Mouse (Mus musculus): ENCODE measurements at regions not wholly inside any gene's neighbourhood (a gene's known extent, or its start where the extent isn't known, plus 50 kb on each side); places are given as distances from the start of the nearest gene placed in this dataset.

DNA sequence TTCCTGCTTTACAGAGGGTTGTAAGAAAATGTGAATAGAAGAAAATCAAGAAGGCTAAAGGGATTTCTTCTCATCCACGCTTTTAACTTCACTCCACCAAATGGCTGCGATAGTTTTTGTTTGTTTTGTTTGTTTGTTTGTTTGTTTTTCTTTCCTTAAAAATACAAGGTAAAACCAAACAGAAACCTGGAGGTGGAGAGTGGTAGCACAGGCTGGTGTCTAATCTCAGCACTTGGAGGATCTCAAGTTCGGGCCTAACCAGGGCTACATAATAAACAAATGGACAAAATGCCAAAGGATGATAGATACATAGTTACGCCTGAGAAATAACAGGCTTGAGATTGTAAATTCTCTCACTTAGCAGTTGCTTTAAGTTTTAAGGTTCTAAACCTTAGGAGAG lies 50.8 kb upstream of the Mboat1 start:
- DNase-seq (ENCODE audit: low spot score): no peak

DNA sequence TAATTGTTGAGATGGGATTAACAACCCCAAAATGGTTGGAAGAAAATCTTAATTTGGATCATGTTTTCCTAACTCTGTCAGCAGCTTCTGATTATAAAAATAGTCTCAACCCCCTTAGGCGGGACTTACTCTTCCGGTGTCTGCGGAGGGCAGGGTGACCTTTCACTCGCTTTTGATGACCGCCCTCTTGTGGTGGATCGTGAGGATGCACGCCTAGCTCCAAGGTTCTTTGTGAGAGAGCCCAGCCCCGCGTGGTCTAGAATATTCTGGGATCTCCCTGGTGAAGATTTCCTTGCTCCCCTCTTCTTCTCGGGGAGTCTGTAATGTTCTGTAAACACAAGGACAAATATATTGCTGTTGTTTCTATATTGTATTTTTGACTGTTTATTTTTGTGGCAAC lies 51.3 kb upstream of the Mboat1 start:
- DNase-seq (ENCODE audit: low spot score): peak; percentile 77

DNA sequence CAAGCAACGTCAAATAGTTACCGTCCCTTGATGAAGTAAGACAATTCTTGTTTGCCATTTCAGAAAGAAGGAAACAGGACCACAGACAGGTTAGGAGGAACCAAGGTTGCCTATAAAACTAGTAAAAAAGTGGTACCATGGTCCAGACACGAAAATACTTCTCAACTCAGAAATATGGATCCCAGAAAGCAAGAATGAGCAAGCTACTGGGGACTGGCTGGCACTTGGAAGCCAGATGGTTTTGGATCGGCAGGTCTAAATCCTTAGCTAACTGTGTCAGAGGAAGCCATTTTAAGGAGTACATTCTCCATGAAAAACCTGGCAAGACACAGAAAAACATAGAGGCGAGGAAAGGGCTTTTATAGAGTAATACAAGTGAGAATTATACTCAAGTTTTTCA lies 51.9 kb upstream of the Mboat1 start:
- DNase-seq (ENCODE audit: low spot score): no peak

DNA sequence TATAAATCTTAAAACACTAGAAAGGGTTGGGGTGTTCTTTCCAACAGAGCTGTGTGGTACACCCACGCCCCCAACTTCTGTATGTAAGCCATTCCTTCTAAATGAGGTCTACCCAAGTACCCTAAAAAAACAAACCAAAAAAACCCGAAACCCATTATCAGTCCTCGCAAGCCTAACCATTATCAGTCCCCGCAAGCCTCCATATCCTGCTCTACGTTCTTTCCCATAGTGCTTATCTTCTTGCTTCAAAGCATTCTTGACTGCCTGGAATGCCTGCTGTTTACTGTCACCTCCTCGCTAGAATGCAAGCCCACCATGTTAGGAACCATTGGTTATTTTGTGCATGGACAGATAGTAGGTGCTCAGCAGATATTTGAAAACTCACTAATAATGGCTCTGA lies 52.3 kb upstream of the Mboat1 start:
- no peak for DNase-seq (ENCODE audit: low spot score)

DNA sequence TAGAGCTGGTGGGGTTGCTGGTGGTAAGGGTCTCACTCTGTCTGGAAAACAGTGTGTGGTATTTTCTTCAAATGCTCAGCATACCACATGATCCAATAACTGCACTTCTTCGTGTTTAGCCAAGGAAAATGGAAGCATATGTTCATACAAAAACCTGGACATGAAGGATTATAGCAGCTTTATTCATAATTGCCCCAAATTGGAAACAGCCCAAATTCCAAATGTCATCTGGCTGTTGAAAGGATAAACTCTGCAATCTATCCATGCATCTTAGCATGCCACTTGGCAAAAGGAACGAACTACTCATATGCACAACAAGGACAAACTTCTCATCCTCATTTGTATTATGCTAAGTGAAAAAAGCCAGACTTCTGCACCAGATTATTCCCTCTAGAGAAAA lies 53.5 kb upstream of the Mboat1 start:
- DNase-seq (ENCODE audit: low spot score): no peak

DNA sequence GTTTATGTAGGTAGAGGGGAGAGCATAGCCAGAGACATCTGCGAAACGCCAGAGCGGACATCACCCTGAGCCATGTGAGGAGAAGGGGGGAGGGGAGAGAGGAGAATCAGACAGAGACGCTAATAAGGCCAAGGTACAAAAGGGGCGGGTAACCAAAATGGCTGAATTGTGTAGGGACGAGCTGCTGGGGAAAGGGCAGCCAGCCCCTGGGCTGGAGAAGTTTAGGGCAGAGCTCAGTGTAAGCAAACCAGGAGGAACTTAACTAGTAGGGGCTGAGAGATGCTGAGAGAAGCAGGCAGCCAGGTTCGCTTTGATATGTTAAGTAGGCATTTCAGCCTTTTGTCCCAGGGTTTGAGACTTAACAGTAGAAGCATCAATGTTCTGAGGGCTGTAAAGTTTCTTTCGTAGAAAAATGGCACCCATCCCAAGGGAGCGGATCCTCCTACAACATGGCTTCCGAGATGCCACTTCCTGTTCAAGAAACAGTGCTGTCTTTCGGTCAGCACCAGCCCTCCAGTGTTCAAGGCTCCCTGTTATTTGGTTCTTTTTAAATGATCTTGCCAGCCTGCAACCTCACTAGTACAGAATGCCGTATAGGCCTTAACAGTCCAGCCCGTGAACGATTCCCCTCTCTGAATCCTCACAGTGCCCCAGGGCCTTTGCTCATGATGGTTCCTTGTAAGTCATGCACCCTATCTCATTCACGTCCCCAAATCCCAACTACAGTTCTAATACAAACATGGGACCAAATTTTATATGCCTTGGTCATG lies 55.4 kb upstream of the Mboat1 start:
- no peak for DNase-seq (ENCODE audit: low spot score)

DNA sequence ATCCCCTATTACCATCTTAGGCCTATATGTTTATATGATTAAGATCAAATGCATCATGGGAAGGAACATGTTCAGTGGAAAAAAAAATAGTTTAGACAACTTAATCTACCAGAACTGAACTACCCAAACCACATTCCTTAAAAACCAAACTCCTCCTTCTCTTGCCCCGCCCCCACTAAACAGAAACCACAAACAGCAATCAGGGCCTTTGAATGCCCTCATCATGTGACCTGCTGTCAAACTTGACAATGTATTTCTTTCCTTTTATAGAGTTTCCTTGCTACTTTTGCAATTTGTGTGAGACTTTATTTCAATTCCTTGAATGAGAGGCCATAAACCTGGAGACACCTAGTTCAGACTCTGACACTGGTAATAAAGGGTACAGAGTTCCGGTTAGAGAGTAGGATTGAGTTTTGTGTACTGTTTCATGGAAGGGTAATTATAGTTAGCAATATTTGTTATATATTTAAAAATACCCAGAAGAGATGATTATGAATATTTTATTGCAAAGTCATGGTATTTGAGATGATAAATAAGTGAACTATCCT lies 61.7 kb upstream of the Mboat1 start:
- peak; percentile 11 for DNase-seq (ENCODE audit: low spot score)

DNA sequence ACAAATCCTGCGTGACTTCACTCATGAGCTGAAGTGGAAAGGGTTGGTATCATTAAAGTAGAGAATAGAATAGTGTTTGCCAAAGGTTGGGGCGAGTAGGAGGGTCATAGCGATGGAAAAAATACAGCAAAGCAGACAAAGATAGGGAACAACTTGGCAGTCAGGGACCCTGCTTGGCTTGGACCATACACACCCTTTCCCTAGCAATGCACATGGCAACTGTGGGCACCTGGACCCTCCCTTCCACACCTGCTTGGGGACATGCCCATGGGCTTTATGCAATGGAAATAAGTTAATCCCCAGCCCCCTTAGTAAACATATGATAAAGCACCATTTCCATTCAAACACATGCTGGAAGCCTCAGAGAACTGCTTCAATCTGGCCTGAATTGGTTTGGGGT lies 62.2 kb upstream of the Mboat1 start:
- no peak for DNase-seq (ENCODE audit: low spot score)

DNA sequence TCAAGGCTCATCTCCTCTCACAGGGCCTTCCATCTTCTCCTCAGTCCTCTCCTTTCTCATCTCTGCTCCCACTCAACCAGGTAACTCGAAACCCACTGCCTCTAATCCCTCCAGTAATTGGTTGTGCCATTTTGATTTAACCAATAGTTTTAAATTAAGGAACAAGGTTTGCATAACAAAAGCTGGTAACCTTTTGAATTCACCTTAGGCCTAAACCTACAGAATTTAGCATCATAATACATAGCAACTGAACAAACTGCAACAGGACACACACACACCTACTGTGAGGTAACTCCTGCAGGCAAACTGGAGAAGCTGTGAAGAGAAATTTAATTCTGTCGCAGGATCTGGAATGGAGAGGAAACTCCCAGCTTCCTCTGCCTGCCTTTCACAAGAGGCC lies 66.9 kb upstream of the Mboat1 start:
- no peak for DNase-seq (ENCODE audit: low spot score)

DNA sequence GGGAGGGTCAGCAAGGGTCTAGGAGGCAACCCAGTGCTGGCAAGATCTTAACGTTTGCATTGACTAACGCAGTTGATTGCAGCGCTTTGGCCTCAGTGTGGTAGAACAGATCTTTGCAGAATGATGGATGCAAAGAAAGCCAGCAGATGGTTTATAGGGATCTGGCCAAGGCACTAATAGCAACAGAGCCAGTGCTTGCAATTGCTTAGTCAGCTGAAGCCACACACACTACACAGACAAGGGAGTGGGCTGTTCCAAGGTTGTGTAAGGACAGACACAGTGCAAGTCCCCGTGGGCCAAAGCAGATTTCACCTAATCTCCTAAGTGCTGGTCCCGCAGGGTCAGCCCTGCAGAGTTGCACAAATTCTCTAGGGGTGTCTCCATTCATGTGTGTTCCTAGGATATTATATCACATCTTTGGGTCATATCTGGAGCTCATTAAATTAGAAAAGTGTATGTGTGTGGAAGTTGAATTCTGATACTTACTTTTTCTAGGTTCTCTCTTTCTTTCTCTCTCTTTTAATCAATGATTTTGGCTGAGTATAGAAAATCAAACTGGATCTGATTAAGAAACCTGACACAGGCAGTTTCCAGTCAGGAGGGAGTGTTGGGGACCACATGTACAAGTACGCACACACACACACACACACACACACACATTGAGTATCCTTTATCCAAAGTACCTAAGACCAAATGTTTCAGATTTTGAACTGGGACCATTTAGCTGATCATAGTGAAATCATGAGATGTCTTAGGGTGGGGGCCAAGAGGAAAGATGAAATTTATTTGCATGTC lies 68.5 kb upstream of the Mboat1 start:
- no peak for DNase-seq (ENCODE audit: low spot score)

DNA sequence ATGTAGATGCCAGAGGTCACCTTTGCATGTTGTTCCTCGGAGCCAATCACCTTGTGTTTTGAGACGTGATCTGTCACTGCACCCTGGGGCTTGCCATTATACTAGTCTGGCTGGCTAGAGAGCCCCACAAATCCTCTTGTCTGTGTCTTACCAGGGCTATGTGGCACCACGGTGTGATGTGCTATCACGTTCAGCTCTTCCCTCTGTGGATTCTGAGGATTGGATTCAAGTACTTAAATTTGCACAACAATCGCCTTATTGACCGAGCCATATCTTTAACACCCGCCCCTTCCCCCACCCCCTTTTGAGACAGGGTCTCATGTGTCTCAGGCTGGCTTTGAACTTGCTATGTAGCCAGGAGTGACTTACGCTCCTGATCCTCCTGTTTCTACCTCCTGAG lies 70.8 kb upstream of the Mboat1 start:
- no peak for DNase-seq (ENCODE audit: low spot score)

DNA sequence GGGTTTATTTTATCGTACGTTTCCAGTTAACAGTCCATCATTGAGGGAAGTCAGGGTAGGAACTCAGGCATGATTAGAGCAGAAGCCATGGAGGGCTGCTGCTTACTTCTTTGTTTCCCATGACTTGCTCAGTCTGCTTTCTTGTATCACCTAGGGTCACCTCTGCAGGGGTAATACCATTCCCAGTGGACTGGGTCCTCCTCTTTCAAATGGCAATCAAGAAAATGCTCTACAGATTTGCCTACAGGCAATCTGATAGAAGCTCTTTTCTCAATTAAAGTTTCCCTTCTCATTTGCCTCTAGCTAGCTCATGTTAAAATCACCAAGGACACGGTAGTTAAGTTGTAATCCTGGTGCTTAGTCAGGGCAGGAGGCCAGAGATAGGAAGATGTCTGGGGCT lies 72.5 kb upstream of the Mboat1 start:
- DNase-seq (ENCODE audit: low spot score): no peak

DNA sequence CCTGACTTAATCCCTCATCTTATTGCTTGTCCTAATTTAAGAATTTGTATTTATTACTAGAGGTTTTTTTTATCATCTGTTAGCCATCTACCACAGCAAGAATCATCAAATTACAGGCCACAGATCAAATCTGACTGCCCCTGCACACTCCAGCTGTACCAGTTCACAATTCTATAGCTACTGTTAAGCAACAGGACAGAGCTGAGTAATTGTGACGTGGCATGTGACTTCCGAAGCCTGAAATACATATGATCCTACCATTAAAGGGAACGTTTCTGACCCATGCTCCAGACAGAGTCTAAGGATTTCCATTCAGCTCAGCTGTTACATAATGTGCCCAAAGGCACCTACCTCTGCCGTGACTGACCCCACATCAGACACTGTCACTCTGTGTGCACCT lies 74.0 kb upstream of the Mboat1 start:
- DNase-seq (ENCODE audit: low spot score): no peak

DNA sequence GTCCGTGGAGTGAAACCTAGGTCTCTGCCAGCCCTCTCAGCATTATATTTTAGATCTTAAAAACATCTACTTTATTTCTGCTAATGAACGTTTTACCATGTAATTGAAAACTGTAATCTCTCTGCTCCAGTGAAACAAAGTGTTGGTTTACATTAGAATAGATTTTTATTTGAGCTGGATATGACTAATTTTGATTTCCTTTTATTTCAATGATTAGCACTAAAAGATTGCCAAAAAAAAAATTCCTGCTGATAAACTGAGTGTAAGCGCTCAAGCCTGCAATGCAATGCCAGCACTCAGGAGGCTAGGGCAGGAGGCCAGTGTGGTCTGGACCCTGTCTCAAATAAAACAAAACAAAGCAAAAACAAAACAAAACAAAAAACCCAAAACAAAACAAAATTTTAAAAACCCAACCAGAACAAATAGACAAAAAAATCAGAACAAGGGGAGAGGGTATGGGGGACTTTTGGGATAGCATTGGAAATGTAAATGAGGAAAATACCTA lies 69.3 kb upstream of the E2f3 start:
- DNase-seq (ENCODE audit: low spot score): no peak

DNA sequence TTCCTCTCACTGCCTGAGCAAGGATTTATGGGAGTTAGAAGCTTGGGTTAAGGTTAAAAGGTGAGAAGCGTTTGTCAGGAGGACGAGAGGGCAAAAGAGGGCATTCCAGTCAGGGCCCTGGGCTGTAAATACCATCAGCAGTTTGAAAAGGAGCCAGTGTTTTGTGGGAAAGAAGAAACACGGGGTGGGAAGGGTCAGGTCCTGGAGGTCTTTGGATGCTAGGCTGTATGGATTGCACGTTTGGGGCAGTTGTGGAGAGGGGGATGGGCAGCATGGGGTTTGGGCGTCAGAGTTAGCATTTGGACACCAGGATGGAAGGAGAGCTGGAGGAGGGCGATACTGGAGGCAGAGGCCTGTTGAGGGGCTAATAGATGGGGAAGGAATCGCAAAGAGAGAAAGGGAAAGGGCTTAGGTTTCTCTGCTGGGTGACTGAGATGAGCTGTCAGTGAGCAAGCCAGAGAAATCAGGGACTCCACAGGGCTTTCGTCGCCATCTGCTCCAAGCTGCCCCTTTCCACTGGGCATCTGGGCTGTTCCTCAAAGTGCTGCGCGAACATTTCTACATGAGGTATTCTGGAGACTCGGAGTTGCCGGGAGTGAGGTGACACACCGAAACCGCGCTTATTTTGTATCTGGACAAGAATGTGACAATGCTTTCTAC lies 66.2 kb upstream of the E2f3 start:
- DNase-seq (ENCODE audit: low spot score): no peak

DNA sequence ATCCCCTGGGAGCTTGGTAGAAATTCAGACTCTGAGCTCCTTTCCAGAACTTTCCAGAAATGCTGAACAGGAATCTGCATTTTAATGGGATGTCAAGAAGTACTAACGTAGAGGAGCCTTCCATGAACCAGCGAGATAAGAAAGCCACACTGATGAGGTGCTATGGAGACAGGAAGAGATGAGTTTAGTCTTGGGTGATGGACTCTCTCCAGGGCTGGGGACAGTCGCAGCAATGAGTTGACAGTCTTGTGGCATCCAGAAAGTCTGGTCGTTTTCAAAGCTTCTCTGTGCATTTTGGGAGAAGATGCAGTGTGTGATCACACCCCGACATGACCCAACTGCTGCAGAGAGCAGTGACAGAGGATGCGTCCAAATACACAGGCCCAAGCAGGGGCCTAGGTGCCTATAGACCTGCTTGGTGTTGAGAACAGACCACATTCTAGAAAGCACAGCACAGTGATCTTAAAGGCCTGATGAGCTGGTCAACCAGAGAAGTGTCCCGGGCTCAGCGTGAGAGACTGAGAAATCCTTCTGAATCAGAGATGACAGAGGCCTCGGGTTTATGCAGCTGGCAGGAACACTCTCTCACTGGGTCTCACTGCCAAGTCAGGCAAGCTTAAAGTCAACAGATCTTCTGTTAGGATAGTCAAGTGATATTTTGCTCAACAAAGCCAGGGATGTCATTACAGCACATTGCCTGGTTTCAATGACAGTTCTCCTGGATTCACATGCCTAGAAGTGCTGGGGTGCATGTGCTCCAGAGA lies 65.1 kb upstream of the E2f3 start:
- no peak for DNase-seq (ENCODE audit: low spot score)

DNA sequence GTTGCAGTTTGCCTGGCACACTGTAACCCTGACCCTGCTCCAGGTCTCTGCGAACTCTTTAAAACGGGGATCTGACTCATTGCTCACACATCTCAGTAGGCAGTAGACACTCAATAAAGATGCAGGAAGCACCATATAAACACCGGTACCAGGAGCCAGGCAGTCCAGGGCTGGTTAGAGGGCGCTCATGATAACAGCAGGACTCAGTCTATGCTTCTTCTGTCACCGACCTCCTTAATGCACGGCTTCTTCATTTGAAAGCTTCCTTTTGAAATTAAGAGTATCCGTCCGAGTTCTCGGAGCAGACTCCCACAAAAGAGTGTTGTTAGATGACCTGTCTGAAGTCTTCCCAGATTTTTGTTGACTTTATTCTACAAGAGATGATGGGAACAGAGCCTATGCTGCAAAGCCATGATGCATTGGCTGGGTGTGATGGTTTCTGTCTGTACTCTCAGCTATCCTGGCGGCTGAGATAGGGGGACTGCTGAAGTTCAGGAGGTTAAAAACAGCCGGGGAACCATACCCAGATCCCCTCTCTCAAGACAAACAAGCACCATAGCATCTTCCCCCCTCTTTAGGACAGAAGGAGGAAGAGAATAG lies 62.5 kb upstream of the E2f3 start:
- no peak for DNase-seq (ENCODE audit: low spot score)

DNA sequence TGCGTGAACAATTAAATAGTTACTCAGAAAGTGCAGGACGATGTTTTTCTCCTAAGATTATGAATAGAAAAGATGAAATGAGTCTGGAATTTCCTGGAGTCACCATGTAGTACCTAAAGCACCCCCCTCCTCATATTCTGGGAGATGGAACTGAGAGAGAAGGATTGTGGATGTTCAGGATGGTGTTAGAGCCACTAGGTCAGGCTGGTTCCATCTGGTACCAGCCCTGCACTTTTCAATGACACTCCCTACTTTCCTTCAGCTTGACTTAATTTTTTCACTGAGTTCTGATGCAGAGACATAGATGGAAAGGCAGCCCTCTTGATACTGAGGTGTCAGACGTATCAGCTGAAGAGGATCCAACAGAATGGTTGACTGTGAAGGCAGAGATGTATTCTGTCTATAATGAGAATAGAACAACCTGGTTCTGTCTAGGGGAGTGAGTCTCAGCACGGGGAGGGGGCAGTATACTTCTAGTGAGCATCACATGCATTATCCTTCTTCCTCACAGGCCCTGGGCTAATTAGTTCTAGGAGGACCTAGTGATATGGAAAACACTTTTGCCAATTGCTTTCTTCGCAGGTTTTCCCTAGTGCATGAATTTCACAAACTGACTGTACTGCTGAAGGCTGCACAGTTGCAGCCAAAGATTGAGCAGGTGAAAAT lies 60.8 kb upstream of the E2f3 start:
- DNase-seq (ENCODE audit: low spot score): no peak

DNA sequence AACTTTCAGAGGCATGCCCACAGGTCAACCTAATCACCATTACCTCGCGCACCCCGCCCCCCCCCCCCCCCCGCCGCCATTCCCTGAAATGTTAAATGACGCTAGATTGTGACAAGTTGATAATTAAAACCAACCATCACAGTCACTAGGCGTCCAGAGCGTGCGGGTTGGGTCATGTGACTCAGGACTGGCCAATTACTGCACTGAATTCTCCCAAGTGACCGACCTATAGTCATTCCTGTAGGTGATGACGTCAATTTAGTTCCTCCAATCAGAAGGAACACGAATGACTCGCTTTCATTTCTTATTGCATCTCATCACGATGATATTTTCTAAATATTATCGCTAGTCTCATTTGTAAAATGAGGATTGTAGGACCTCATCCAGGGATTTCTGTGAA lies 60.2 kb upstream of the E2f3 start:
- no peak for DNase-seq (ENCODE audit: low spot score)

DNA sequence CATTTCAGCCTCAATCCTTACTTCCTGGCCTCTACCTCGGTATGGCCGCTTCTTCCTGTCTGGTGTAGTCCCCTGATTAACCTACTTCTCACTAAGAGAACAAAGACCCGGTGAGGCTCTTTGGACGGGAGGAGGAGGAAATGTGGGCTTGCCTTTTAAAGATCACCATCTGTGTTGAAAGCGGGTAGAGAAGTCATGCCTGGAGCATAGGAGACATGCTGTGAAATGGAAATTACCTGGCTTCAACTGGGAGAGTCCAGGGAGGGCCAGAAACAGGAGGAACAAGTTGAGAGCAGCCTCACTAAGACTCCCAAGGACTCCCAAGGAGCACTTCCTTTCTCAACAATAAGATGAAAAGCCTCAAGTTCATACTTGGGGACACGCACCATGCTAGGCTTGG lies 59.4 kb upstream of the E2f3 start:
- no peak for DNase-seq (ENCODE audit: low spot score)

DNA sequence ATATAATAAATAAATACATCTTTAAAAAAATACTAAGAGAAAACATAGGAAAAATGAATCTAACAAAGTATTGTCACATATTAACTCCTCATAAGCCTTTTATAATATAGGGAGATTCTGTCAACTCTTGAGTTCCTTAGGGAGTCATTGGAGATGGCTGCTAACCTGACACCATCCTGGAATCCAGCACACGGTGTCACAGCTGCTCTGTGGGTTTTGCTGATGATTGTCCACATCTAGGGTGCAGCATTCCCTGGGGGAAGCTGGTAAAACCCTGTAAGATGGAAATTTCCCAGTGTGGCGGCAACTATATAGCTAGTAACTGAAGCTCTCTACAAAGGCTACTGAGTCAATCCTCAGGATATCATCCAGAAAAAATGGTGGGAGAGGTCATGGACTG lies 58.9 kb upstream of the E2f3 start:
- DNase-seq (ENCODE audit: low spot score): no peak
